Mouse (Mus musculus): ENCODE measurements around the gene Nol9. TPM values are rescaled to one million over a fixed set of nuclear protein-coding genes. Genes with fewer than 3 reads are reported as not detected.

The Nol9 gene
- polyA plus RNA-seq (2016; fragmentation: Nextera tagmentation; extraction: Ambion mirVana), result 52.1 and 54.1 TPM in 2 replicates

GRCm38 (mm10) chr4:152038985-152039830, at the start of gene Nol9:
Gene Nol9 (plus strand): TSS chr4:152039321.
- under 1% methylated on average over 83 of the region's 86 CpGs for whole genome bisulfite sequencing
- Histone ChIP-seq H3K9me3 (replicated peaks) (no peaks in the 10 kb centered on the region), H3K4me1 (peaks cover 23% of the 10 kb centered on the region), H3K27ac (peak within 1 kb of the TSS; percentile 83), H3K27me3 (ENCODE audit: low read depth, poor library complexity, severe bottlenecking) (no peaks in the 10 kb centered on the region), H3K36me3 (peaks cover 34% of the 10 kb centered on the region), H3K4me3 (peak within 1 kb of the TSS; percentile 84)
- peak; percentile 98 for DNase-seq (ENCODE audit: low spot score)

- WGBS, result 95% methylated on average over 9 of the region's 9 CpGs
- no peak for DNase-seq (ENCODE audit: low spot score)
- peaks cover 53% of the 10 kb centered on the region for H3K4me1 ChIP-seq
- H3K27ac ChIP-seq, result no peak overlapping the region
- no peak overlapping the region for H3K4me3 ChIP-seq
- no peaks in the 10 kb centered on the region for H3K9me3 ChIP-seq (replicated peaks)
- H3K36me3 ChIP-seq, result peaks cover 49% of the 10 kb centered on the region
- no peaks in the 10 kb centered on the region for H3K27me3 ChIP-seq (ENCODE audit: low read depth, poor library complexity, severe bottlenecking)
These were observed 47.0 kb upstream of the Nol9 start for GRCm38 (mm10) chr4:151992091-151992490.

- Histone ChIP-seq H3K27ac (no peak overlapping the region), H3K4me3 (no peak overlapping the region), H3K9me3 (replicated peaks) (no peaks in the 10 kb centered on the region), H3K27me3 (ENCODE audit: low read depth, poor library complexity, severe bottlenecking) (no peaks in the 10 kb centered on the region), H3K36me3 (peaks cover 49% of the 10 kb centered on the region), H3K4me1 (peaks cover 49% of the 10 kb centered on the region)
- 87% methylated on average over 6 of the region's 6 CpGs for WGBS
- DNase-seq (ENCODE audit: low spot score), result no peak
These were observed 46.1 kb upstream of the Nol9 start for GRCm38 (mm10) chr4:151993035-151993434.

DNA sequence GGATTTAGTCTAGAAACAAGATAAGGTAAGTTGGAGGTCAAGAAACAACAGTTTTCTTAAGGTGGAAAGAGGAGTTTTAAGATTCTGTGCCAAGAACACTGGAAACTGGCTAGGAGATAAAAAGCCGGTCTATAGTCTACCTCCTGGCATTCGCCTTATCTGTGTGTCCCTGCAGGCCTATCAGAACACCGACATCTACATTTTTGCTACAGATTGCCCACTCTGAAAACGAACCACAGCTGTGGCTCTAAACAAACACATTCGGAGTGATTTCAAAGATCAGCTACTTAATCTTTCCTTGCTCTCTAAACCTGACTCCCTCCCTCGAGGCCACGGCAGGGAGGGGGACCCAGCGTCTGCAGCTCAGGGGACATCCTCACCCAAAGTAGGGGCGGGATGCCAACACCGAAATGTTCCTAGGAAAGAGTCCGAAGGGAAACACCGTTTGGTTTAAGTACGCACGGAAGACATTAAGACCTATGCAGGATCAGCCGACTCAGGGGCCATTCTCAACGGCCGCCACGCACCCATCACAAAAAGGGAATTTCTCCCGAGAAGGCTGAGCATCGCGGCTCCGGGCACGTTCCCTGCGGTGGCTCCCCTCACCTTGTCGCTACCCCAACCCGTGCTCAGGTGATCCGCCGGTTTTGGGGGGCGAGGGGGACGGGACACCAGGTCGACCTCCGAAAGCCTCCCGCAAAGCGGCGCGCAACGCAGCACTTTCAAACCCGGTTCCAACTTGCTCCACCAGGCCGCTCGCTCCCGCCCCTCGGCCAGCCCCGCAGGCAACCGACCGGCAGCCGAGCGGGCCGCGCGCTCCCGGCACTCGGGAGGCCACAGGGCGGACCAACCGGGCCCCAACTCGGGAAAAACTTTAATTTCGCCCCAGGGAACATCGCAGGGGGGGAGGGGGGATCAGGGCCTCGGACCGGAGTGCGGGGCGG, 44.6 kb upstream of the Nol9 start:
- peak; percentile 69 for DNase-seq (ENCODE audit: low spot score)
- Histone ChIP-seq H3K27me3 (ENCODE audit: low read depth, poor library complexity, severe bottlenecking) (no peaks in the 10 kb centered on the region), H3K4me3 (peak overlapping the region; percentile 100), H3K9me3 (replicated peaks) (no peaks in the 10 kb centered on the region), H3K36me3 (peaks cover 45% of the 10 kb centered on the region), H3K4me1 (peaks cover 36% of the 10 kb centered on the region), H3K27ac (peak overlapping the region; percentile 96)
- WGBS, result 2% methylated on average over 61 of the region's 61 CpGs

- H3K27me3 ChIP-seq (ENCODE audit: low read depth, poor library complexity, severe bottlenecking), result no peaks in the 10 kb centered on the region
- H3K4me1 ChIP-seq, result peaks cover 36% of the 10 kb centered on the region
- no peaks in the 10 kb centered on the region for H3K9me3 ChIP-seq (replicated peaks)
- peak overlapping the region; percentile 96 for H3K27ac ChIP-seq
- under 1% methylated on average over 110 of the region's 111 CpGs for WGBS
- peaks cover 35% of the 10 kb centered on the region for H3K36me3 ChIP-seq
- peak overlapping the region; percentile 100 for H3K4me3 ChIP-seq
- DNase-seq (ENCODE audit: low spot score), result no peak
These were observed 43.5 kb upstream of the Nol9 start for GRCm38 (mm10) chr4:151995371-151996172.

GRCm38 (mm10) chr4:151996173-151996950, 42.8 kb upstream of the Nol9 start, which contains the start of gene Phf13:
Gene Phf13 (minus strand): TSS chr4:151996258.
- H3K4me1 ChIP-seq, result peaks cover 36% of the 10 kb centered on the region
- H3K36me3 ChIP-seq, result peaks cover 27% of the 10 kb centered on the region
- H3K9me3 ChIP-seq (replicated peaks), result no peaks in the 10 kb centered on the region
- H3K27me3 ChIP-seq (ENCODE audit: low read depth, poor library complexity, severe bottlenecking), result no peaks in the 10 kb centered on the region
- H3K27ac ChIP-seq, result peak within 1 kb of the TSS; percentile 96
- peak; percentile 98 for DNase-seq (ENCODE audit: low spot score)
- WGBS, result under 1% methylated on average over 93 of the region's 94 CpGs
- peak within 1 kb of the TSS; percentile 100 for H3K4me3 ChIP-seq

GRCm38 (mm10) chr4:151996951-151997222, 42.2 kb upstream of the Nol9 start:
- 7% methylated on average over 13 of the region's 13 CpGs for WGBS
- Histone ChIP-seq H3K4me1 (peaks cover 36% of the 10 kb centered on the region), H3K9me3 (replicated peaks) (no peaks in the 10 kb centered on the region), H3K27ac (peak overlapping the region; percentile 96), H3K27me3 (ENCODE audit: low read depth, poor library complexity, severe bottlenecking) (no peaks in the 10 kb centered on the region), H3K4me3 (peak overlapping the region; percentile 100), H3K36me3 (peaks cover 22% of the 10 kb centered on the region)
- DNase-seq (ENCODE audit: low spot score), result no peak

DNA sequence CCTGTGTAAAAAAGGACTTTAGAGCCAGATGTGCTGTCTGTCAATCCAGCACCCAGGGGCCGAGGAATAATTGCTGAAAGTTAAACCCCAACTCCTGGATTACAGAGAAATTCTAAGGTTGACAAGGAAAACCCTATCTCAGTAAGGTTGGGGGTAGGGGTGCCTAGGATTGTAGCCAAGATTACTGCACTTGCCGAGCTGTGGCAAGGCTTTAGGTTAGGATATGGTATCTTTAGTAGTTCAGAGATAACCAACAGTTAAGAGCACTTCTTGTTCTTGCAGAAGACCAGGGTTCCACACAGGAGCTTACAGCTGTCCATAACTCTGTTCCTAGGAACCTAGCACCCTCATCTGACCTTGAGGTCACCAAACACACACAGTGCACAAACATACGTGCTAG, 41.4 kb upstream of the Nol9 start:
- H3K27me3 ChIP-seq (ENCODE audit: low read depth, poor library complexity, severe bottlenecking), result no peaks in the 10 kb centered on the region
- DNase-seq (ENCODE audit: low spot score), result no peak
- no peak overlapping the region for H3K4me3 ChIP-seq
- peaks cover 36% of the 10 kb centered on the region for H3K4me1 ChIP-seq
- H3K9me3 ChIP-seq (replicated peaks), result no peaks in the 10 kb centered on the region
- no peak overlapping the region for H3K27ac ChIP-seq
- 74% methylated on average over 3 of the region's 3 CpGs for WGBS
- peaks cover 13% of the 10 kb centered on the region for H3K36me3 ChIP-seq

- H3K4me1 ChIP-seq, result peaks cover 23% of the 10 kb centered on the region
- no peak for DNase-seq (ENCODE audit: low spot score)
- no peaks in the 10 kb centered on the region for H3K36me3 ChIP-seq
- 68% methylated on average over 3 of the region's 3 CpGs for WGBS
- no peaks in the 10 kb centered on the region for H3K27me3 ChIP-seq (ENCODE audit: low read depth, poor library complexity, severe bottlenecking)
- H3K4me3 ChIP-seq, result no peak overlapping the region
- no peaks in the 10 kb centered on the region for H3K9me3 ChIP-seq (replicated peaks)
- no peak overlapping the region for H3K27ac ChIP-seq
These were observed 39.6 kb upstream of the Nol9 start for GRCm38 (mm10) chr4:151999481-151999880.

- no peak overlapping the region for H3K27ac ChIP-seq
- no peak for DNase-seq (ENCODE audit: low spot score)
- no peak overlapping the region for H3K4me3 ChIP-seq
- no peaks in the 10 kb centered on the region for H3K27me3 ChIP-seq (ENCODE audit: low read depth, poor library complexity, severe bottlenecking)
- peaks cover 10% of the 10 kb centered on the region for H3K4me1 ChIP-seq
- H3K9me3 ChIP-seq (replicated peaks), result no peaks in the 10 kb centered on the region
- 53% methylated on average over 4 of the region's 4 CpGs for WGBS
- H3K36me3 ChIP-seq, result no peaks in the 10 kb centered on the region
These were observed 38.2 kb upstream of the Nol9 start for GRCm38 (mm10) chr4:152000906-152001305.

GRCm38 (mm10) chr4:152001335-152001734, 37.8 kb upstream of the Nol9 start:
- WGBS, result 67% methylated on average over 4 of the region's 4 CpGs
- H3K27ac ChIP-seq, result no peak overlapping the region
- no peak overlapping the region for H3K4me3 ChIP-seq
- no peaks in the 10 kb centered on the region for H3K9me3 ChIP-seq (replicated peaks)
- 0 out of 2 replicates have a peak, but pooled peaks cover under 1% of the 10 kb centered on the region for H3K27me3 ChIP-seq (ENCODE audit: low read depth, poor library complexity, severe bottlenecking)
- H3K4me1 ChIP-seq, result peaks cover 10% of the 10 kb centered on the region
- no peaks in the 10 kb centered on the region for H3K36me3 ChIP-seq
- DNase-seq (ENCODE audit: low spot score), result no peak

DNA sequence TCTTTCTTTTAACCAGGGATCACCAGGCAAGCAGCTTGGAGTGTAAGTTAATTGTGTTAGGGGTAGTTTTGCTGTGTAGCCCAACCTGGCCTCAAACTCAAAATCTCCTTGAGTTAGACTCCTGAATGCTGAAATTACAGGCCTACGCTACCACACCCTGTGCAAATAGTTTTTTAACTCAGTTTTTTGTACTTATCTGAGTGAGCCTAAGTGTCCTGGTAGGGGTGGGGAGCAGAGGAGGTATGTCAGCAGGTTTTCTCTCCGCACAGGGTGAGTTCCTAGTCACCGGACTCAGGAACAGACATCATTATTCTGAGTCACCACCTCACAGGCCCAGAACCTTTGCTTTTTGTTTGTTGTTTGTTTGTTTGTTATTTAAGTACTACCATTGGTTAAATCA, 37.1 kb upstream of the Nol9 start:
- Histone ChIP-seq H3K27me3 (ENCODE audit: low read depth, poor library complexity, severe bottlenecking) (peaks cover 8% of the 10 kb centered on the region), H3K9me3 (replicated peaks) (no peaks in the 10 kb centered on the region), H3K27ac (no peak overlapping the region), H3K4me1 (peaks cover 8% of the 10 kb centered on the region), H3K4me3 (no peak overlapping the region), H3K36me3 (no peaks in the 10 kb centered on the region)
- no peak for DNase-seq (ENCODE audit: low spot score)
- WGBS, result 88% methylated on average over 3 of the region's 3 CpGs

Measured in limb, embryonic 10.5 days (tissue).